Mouse (Mus musculus) embryonic facial prominence, embryonic 14.5 days (tissue): ENCODE results near the gene Exoc3l. TPM values are rescaled to one million over a fixed set of nuclear protein-coding genes. Genes with fewer than 3 reads are reported as not detected.

Experiments used
- ATAC-seq: fragments of 200-750 bp; cut with Nextera tagmentation; 2 replicates; pipeline ENCODE4 v1.8.0; 2017; ENCODE audit warnings: low read depth, moderate number of reproducible peaks, moderate TSS enrichment
- DNase-seq: peaks from one replicate; pipeline ENCODE4 v3.0.0-alpha.2; 2015; ENCODE audit warnings: low spot score
- H3K27ac ChIP-seq: fragments of 300-500 bp; sonication (generic); replicated peaks from 2 replicates; pipeline ENCODE4 v1.5.1; 2014; ENCODE audit warnings: low read depth, mild to moderate bottlenecking, low read length, moderate library complexity
- H3K27me3 ChIP-seq: fragments of 300-500 bp; sonication (generic); replicated peaks from 2 replicates; pipeline ENCODE4 v1.6.1; 2014; ENCODE audit warnings: low read length; ENCODE audit not compliant: control insufficient read depth, insufficient read depth
- H3K36me3 ChIP-seq: fragments of 300-500 bp; sonication (generic); 2 replicates; pipeline ENCODE4 v1.6.1; 2014; ENCODE audit warnings: low read length, mixed read lengths; ENCODE audit not compliant: control insufficient read depth, insufficient read depth
- H3K4me1 ChIP-seq: fragments of 300-500 bp; sonication (generic); 2 replicates; pipeline ENCODE4 v1.6.1; 2014; ENCODE audit warnings: antibody characterized with exemption, low read length; ENCODE audit not compliant: control insufficient read depth, insufficient read depth
- H3K4me2 ChIP-seq: fragments of 300-500 bp; sonication (generic); 2 replicates; pipeline ENCODE4 v1.6.1; 2014; ENCODE audit warnings: low read depth, mild to moderate bottlenecking, low read length, moderate library complexity, mixed read lengths
- H3K4me3 ChIP-seq: fragments of 300-500 bp; sonication (generic); 2 replicates; pipeline ENCODE4 v1.5.1; 2014; ENCODE audit warnings: low read depth, mild to moderate bottlenecking, low read length
- H3K9ac ChIP-seq: fragments of 300-500 bp; sonication (generic); 2 replicates; pipeline ENCODE4 v1.6.1; 2014; ENCODE audit warnings: low read depth, mild to moderate bottlenecking, low read length, moderate library complexity, mixed read lengths
- H3K9me3 ChIP-seq: fragments of 300-500 bp; sonication (generic); 2 replicates; pipeline ENCODE4 v1.6.1; 2016; ENCODE audit warnings: low read length; ENCODE audit not compliant: control insufficient read depth
- WGBS: fragments of 180-500 bp; shearing (Covaris S2); extraction: QIAGEN DNeasy Blood & Tissue Kit; methylation state at CpG from one replicate; pipeline ENCODE4 v1.1.7; 2014; 5-methylcytosine and 5-hydroxymethylcytosine counted together
- polyA plus RNA-seq: library from polyadenylated mRNA; unstranded; fragments of >200 nt; fragmentation: Nextera tagmentation; extraction: Ambion mirVana; gene quantifications from 2 replicates; pipeline ENCODE4 v1.2.1, GENCODE M21; 2014

Exoc3l gene
- polyA plus RNA-seq, 1 experiment from 2014 or later: 7.7 TPM

DNA sequence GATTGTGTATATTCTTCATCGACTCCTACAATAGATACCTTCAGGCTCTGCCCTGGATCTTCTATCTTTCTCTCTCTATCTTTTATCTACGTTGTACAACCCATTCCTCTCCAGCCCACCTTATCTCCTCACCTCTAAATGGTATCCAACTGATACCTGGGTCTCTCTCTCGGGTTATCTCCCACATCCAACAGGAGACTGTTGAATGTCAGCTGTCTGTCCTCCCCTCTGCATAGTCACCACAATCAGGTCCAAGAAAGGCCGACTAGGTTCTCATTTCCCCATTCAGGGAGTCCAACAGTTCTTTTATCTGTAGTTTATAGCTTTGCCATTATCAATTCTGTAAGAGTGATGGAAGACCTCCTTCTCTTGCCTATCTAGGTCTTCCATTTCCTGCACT lies 13.7 kb downstream of the Exoc3l start:
- no peak overlapping the region for H3K9ac ChIP-seq
- no peak overlapping the region for H3K4me3 ChIP-seq
- H3K9me3 ChIP-seq: no peaks in the 10 kb centered on the region
- no peak overlapping the region for H3K4me2 ChIP-seq
- WGBS: 94% methylated on average over 4 of the region's 4 CpGs
- no peak for ATAC-seq
- peaks cover 8% of the 10 kb centered on the region for H3K4me1 ChIP-seq
- H3K36me3 ChIP-seq: peaks cover 13% of the 10 kb centered on the region; the same call in 1 of the 2 replicates
- no peak for DNase-seq
- no peak overlapping the region for H3K27ac ChIP-seq
- peaks cover 30% of the 10 kb centered on the region for H3K27me3 ChIP-seq

DNA sequence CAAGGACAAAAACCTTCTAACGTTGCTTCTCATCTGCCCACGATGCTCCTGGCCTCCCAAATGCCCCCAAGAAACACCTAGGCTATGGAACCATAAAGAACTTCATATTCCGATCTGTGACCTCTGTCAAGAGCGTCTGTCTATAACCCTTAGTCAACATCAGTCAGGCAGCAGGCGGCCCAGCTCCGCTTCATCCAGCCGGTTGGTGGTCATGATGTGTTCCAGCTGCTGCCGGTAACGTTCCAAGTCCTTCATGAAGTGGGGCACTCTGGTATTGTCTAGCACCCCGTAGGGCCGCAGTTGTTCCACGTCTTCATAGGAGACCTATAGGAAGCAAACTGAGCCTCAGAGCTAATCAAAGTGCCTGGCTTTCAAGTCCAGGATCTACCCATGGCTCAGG lies 14.1 kb downstream of the Exoc3l start:
- Histone ChIP-seq H3K36me3 (peaks cover 13% of the 10 kb centered on the region; the same call in 1 of the 2 replicates), H3K27ac (no peak overlapping the region), H3K9me3 (no peaks in the 10 kb centered on the region), H3K27me3 (peaks cover 34% of the 10 kb centered on the region), H3K4me2 (no peak overlapping the region), H3K4me3 (no peak overlapping the region), H3K9ac (no peak overlapping the region), H3K4me1 (peaks cover 9% of the 10 kb centered on the region)
- DNase-seq (no peak), ATAC-seq (no peak)
- WGBS: 82% methylated on average over 12 of the region's 12 CpGs

DNA sequence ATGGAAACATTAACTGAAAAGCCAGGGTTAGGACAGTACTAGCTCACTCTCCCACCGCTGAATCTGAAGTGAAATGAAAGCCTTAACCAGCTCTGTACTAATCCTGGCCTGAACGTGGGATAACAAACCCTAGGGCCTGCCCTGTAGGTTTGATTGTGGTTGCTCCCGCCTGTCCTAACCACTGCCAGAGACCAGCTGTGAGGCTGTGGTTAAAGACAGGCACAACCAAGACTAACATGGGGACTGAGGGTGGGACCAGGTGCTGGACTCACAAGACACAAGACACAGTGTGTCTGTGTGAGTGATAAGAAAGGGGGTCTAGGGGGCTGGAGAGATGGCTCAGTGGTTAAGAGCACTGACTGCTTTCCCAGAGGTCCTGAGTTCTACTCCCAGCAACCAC lies 15.3 kb downstream of the Exoc3l start:
- 56% methylated on average over 3 of the region's 3 CpGs for WGBS
- H3K27me3 ChIP-seq: peaks cover 43% of the 10 kb centered on the region

DNA sequence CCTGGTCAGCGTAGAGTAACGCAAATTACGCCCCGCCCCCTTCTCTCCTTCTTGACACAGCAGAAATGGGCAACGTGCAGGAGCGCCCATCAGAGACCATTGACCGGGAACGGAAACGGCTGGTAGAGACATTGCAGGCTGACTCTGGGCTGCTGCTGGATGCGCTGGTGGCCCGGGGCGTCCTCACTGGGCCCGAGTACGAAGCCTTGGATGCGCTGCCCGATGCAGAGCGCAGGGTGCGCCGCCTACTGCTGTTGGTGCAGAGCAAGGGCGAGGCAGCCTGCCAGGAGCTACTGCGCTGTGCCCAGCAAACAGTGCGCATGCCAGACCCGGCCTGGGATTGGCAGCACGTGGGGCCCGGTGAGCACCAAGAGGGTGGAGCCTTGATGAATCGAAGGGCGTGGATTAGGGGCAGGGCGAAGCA lies 17.0 kb downstream of the Exoc3l start:
- H3K27ac ChIP-seq: no peak overlapping the region
- peak overlapping the region; percentile 26 for H3K4me3 ChIP-seq
- 4% methylated on average over 27 of the region's 28 CpGs for WGBS
- H3K9me3 ChIP-seq: no peaks in the 10 kb centered on the region
- DNase-seq (peak; percentile 82), ATAC-seq (peak; percentile 66)
- peaks cover 59% of the 10 kb centered on the region for H3K27me3 ChIP-seq
- peak overlapping the region; percentile 49 for H3K4me2 ChIP-seq
- H3K9ac ChIP-seq: peak overlapping the region; percentile 37; the same call in 1 of the 2 replicates
- peaks cover 21% of the 10 kb centered on the region for H3K4me1 ChIP-seq
- H3K36me3 ChIP-seq: peaks cover 7% of the 10 kb centered on the region; the same call in 1 of the 2 replicates

More for the DNA sequence above, 15.3 kb downstream of the Exoc3l start:
- Histone ChIP-seq H3K4me3 (no peak overlapping the region), H3K4me2 (no peak overlapping the region), H3K27ac (no peak overlapping the region), H3K9ac (no peak overlapping the region), H3K4me1 (peaks cover 17% of the 10 kb centered on the region), H3K9me3 (no peaks in the 10 kb centered on the region), H3K36me3 (peaks cover 11% of the 10 kb centered on the region; the same call in 1 of the 2 replicates)
- DNase-seq: no peak
- no peak for ATAC-seq

DNA sequence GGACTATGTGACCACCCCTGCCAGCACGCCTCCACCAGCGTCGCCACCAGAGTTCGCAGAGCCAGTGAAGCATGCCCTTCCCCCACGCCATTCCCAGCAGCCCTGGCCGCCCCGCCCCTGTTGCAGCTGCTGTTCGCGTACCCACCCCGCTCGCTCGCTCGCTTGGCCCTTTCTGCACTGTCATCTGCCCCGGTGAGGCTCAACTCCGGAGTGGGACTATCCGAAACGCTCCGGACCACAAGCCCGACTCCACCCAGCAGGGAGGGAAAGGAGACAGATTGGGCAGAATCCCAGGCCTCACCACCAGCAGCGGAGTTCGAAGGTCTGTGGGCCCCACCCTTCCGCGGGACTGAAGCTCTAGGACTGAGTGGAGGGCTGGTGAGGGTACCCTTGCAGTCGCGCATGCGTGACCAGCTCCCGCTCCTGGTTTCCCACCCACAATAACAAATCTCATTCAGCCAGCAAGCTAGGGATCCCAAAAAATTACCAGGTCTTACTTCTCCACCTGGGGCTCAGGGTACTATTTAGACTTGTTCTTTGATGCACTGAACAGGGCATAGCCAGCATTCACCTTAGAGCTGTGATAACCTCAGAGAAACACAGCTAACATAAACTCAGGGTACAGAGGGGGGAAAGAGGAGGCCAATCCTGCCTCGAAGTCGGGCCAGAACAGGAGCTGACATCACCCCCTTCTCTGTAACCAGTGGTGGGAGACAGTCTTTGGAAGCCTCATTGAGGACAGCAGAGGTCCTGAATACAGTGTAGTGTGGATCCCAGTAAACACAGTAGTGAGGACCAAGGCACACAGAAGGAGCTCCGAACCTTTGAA lies 19.4 kb downstream of the Exoc3l start:
- H3K9ac ChIP-seq: peak overlapping the region; percentile 61
- H3K4me1 ChIP-seq: peaks cover 21% of the 10 kb centered on the region
- peak overlapping the region; percentile 41 for H3K4me3 ChIP-seq
- no peak overlapping the region for H3K27ac ChIP-seq
- peak; percentile 78 for DNase-seq
- H3K36me3 ChIP-seq: no peaks in the 10 kb centered on the region
- H3K9me3 ChIP-seq: no peaks in the 10 kb centered on the region
- 2% methylated on average over 25 of the region's 30 CpGs for WGBS
- peak overlapping the region; percentile 75 for H3K4me2 ChIP-seq
- ATAC-seq: peak; percentile 78
- peaks cover 82% of the 10 kb centered on the region for H3K27me3 ChIP-seq

DNA sequence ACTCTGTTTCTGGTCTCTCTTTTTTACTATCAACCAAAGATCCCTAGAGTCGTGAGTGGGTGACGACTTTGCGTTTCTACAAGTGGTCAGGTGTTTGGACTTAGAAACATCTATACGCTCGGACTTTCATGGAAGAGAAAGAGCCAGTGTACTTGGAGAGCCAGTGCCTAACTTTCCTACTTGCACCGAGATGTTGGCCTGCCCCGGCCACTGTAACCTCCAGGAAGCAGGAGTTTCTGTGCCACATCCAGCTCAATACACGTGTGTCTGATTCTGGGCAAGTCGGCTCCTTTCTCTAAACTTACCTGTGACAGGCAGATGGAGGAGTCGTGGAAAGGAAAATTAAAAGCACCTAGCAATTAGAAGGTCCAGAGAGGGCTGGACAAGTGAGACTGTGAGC lies 20.1 kb downstream of the Exoc3l start, which contains the start of gene Nol3:
Nol3 (plus strand) TSS at position 301 of the 400 bp plus-strand sequence.
- Histone ChIP-seq H3K36me3 (no peaks in the 10 kb centered on the region), H3K4me3 (peak within 1 kb of the TSS; percentile 41), H3K4me1 (peaks cover 21% of the 10 kb centered on the region), H3K9me3 (no peaks in the 10 kb centered on the region), H3K9ac (peak within 1 kb of the TSS; percentile 61), H3K4me2 (peak within 1 kb of the TSS; percentile 75), H3K27ac (no peak within 1 kb of the TSS), H3K27me3 (peaks cover 89% of the 10 kb centered on the region)
- 7% methylated on average over 10 of the region's 10 CpGs for WGBS
- ATAC-seq: no peak
- DNase-seq: no peak

DNA sequence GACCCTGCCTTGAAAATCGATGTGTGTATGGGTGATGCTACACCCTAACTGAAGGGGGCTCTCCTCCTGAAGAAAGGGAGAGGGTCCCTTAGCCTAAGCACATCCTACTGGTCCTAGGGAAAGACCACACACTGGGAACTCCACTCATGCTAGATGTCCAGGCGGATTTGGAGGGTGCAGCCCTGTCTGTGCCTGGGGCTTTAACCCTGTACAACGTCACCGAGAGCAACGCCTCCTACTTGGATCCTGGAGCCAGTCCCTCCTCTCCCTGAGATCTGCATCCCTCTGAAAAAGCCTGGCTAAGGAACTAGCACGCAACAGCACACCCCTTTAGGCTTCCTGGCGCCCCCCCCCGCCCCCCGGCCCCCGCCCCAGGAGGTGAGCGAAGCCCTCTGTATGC lies 20.5 kb downstream of the Exoc3l start:
- H3K27me3 ChIP-seq: peaks cover 93% of the 10 kb centered on the region
- ATAC-seq (no peak), DNase-seq (no peak)
- no peak overlapping the region for H3K27ac ChIP-seq
- peak overlapping the region; percentile 75 for H3K4me2 ChIP-seq
- H3K4me1 ChIP-seq: peaks cover 21% of the 10 kb centered on the region
- 7% methylated on average over 11 of the region's 11 CpGs for WGBS
- H3K9me3 ChIP-seq: no peaks in the 10 kb centered on the region
- H3K4me3 ChIP-seq: peak overlapping the region; percentile 41
- H3K9ac ChIP-seq: no peak overlapping the region
- H3K36me3 ChIP-seq: no peaks in the 10 kb centered on the region

DNA sequence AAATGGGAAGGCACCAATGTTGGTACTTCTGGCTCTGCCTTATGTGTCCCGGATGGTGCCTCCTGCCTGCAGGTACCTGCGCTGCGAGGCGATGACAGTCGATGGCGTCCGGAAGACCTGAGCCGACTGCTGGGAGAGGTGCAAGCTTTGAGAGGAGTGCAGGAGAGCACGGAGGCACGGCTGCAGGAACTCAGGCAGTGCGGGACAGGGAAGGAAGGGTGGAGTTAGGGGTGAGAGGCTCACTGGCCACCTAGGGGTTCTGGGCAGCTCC lies 25.1 kb downstream of the Exoc3l start:
- Histone ChIP-seq H3K4me1 (peaks cover 24% of the 10 kb centered on the region; the same call in 1 of the 2 replicates), H3K4me2 (peak overlapping the region; percentile 10; the same call in 1 of the 2 replicates), H3K9ac (no peak overlapping the region), H3K4me3 (peak overlapping the region; percentile 50), H3K27ac (no peak overlapping the region), H3K36me3 (no peaks in the 10 kb centered on the region), H3K9me3 (0 out of 2 replicates have a peak, but pooled peaks cover 4% of the 10 kb centered on the region), H3K27me3 (peaks cover 97% of the 10 kb centered on the region)
- no peak for ATAC-seq
- DNase-seq: no peak
- 3% methylated on average over 11 of the region's 11 CpGs for WGBS
